Mouse (Mus musculus) liver, embryonic 14.5 days (tissue): Measurements from ENCODE around the gene Gnat3.

Experiments used
- CTCF ChIP-seq: IDR thresholded peaks from 2 replicates; pipeline ENCODE4 v1.5.1; 2016; ENCODE audit warnings: antibody characterized with exemption, low read depth, control low read depth
- EP300 ChIP-seq: IDR thresholded peaks from 2 replicates; pipeline ENCODE4 v1.6.1; 2016; ENCODE audit warnings: antibody characterized with exemption, low read depth

- TF ChIP-seq CTCF (no peak), EP300 (no peak)
Measured at GRCm38 (mm10) chr5:17918966-17919365, 43.4 kb upstream of the Gnat3 start.
